Mouse (Mus musculus): ENCODE measurements around the gene Olfr1224-ps1. TPM values are rescaled to one million over a fixed set of nuclear protein-coding genes. Genes with fewer than 3 reads are reported as not detected.
"Not testable (repeated sequence)": the region's sequence is repeated elsewhere in the genome, so short reads cannot be mapped to it uniquely, and the experiment has no call there.

Olfr1224-ps1 gene
- not detected in 2 replicates for polyA plus RNA-seq (2015; fragmentation: Nextera tagmentation; extraction: Ambion mirVana)

- ATAC-seq (ENCODE audit: low read depth); H3K4me1 ChIP-seq (replicated peaks); H3K9me3 ChIP-seq; H3K27ac ChIP-seq (replicated peaks); H3K36me3 ChIP-seq; H3K27me3 ChIP-seq; H3K4me3 ChIP-seq; H3K9ac ChIP-seq; H3K4me2 ChIP-seq: not testable (repeated sequence)
- 92% methylated on average over 8 of the region's 8 CpGs for WGBS
Measured at GRCm38 (mm10) chr2:89163991-89164390, at the start of gene Olfr1224-ps1. Olfr1224-ps1 (minus strand) TSS chr2:89164091.

GRCm38 (mm10) chr2:89199948-89200347 is 36.1 kb upstream of the Olfr1224-ps1 start, which contains the start of gene Olfr1226:
Olfr1226 (minus strand) TSS chr2:89200048.
- ATAC-seq (ENCODE audit: low read depth): no peak
- H3K4me2 ChIP-seq: no peak within 1 kb of the TSS
- H3K36me3 ChIP-seq: no peaks in the 10 kb centered on the region
- no peak within 1 kb of the TSS for H3K4me3 ChIP-seq
- H3K27me3 ChIP-seq: no peaks in the 10 kb centered on the region
- WGBS: 61% methylated on average over 2 of the region's 2 CpGs
- no peak within 1 kb of the TSS for H3K27ac ChIP-seq (replicated peaks)
- no peak within 1 kb of the TSS for H3K9ac ChIP-seq
- no peaks in the 10 kb centered on the region for H3K4me1 ChIP-seq (replicated peaks)
- no peaks in the 10 kb centered on the region for H3K9me3 ChIP-seq

GRCm38 (mm10) chr2:89196325-89196982 is 32.6 kb upstream of the Olfr1224-ps1 start:
- Histone ChIP-seq H3K9me3 (no peaks in the 10 kb centered on the region), H3K4me3 (no peak overlapping the region), H3K4me1 (replicated peaks) (no peaks in the 10 kb centered on the region), H3K9ac (no peak overlapping the region), H3K36me3 (no peaks in the 10 kb centered on the region), H3K27ac (replicated peaks) (no peak overlapping the region), H3K4me2 (no peak overlapping the region), H3K27me3 (no peaks in the 10 kb centered on the region)
- WGBS: 92% methylated on average over 3 of the region's 3 CpGs
- no peak for ATAC-seq (ENCODE audit: low read depth)

GRCm38 (mm10) chr2:89174569-89174968 is 10.7 kb upstream of the Olfr1224-ps1 start, which contains the start of gene Olfr1225:
Olfr1225 (minus strand) TSS chr2:89174669.
- Histone ChIP-seq H3K36me3 (no peaks in the 10 kb centered on the region), H3K4me2 (no peak within 1 kb of the TSS), H3K9me3 (no peaks in the 10 kb centered on the region), H3K4me3 (no peak within 1 kb of the TSS), H3K9ac (no peak within 1 kb of the TSS), H3K27ac (replicated peaks) (no peak within 1 kb of the TSS), H3K27me3 (no peaks in the 10 kb centered on the region), H3K4me1 (replicated peaks) (no peaks in the 10 kb centered on the region)
- ATAC-seq (ENCODE audit: low read depth): no peak
- 90% methylated on average over 1 of the region's 1 CpGs for WGBS

- H3K4me3 ChIP-seq; H3K27me3 ChIP-seq; H3K36me3 ChIP-seq; H3K9ac ChIP-seq; H3K4me1 ChIP-seq (replicated peaks); H3K27ac ChIP-seq (replicated peaks); H3K4me2 ChIP-seq; H3K9me3 ChIP-seq; ATAC-seq (ENCODE audit: low read depth): not testable (repeated sequence)
- WGBS: 88% methylated on average over 4 of the region's 4 CpGs
Measured at GRCm38 (mm10) chr2:89164711-89165110, 820 bp upstream of the Olfr1224-ps1 start.

GRCm38 (mm10) chr2:89151460-89151859 is 12.4 kb downstream of the Olfr1224-ps1 start, which contains the start of gene Olfr1223:
Olfr1223 (minus strand) TSS chr2:89151560.
- Histone ChIP-seq H3K9me3 (no peaks in the 10 kb centered on the region), H3K9ac (no peak within 1 kb of the TSS), H3K4me1 (replicated peaks) (no peaks in the 10 kb centered on the region), H3K4me3 (no peak within 1 kb of the TSS), H3K27ac (replicated peaks) (no peak within 1 kb of the TSS), H3K27me3 (no peaks in the 10 kb centered on the region), H3K4me2 (no peak within 1 kb of the TSS), H3K36me3 (no peaks in the 10 kb centered on the region)
- WGBS: 76% methylated on average over 1 of the region's 1 CpGs
- no peak for ATAC-seq (ENCODE audit: low read depth)

GRCm38 (mm10) chr2:89132954-89133353 is 30.9 kb downstream of the Olfr1224-ps1 start, which contains the start of gene Olfr1222:
Olfr1222 (minus strand) TSS chr2:89133054.
- H3K4me1 ChIP-seq (replicated peaks): no peaks in the 10 kb centered on the region
- ATAC-seq (ENCODE audit: low read depth): no peak
- no peaks in the 10 kb centered on the region for H3K36me3 ChIP-seq
- no peak within 1 kb of the TSS for H3K27ac ChIP-seq (replicated peaks)
- H3K9ac ChIP-seq: no peak within 1 kb of the TSS
- H3K27me3 ChIP-seq: no peaks in the 10 kb centered on the region
- H3K9me3 ChIP-seq: no peaks in the 10 kb centered on the region
- H3K4me3 ChIP-seq: no peak within 1 kb of the TSS
- H3K4me2 ChIP-seq: no peak within 1 kb of the TSS
- 84% methylated on average over 3 of the region's 3 CpGs for WGBS

- Histone ChIP-seq H3K27me3 (no peaks in the 10 kb centered on the region), H3K4me3 (no peak within 1 kb of the TSS), H3K9ac (no peak within 1 kb of the TSS), H3K4me2 (no peak within 1 kb of the TSS), H3K9me3 (no peaks in the 10 kb centered on the region), H3K4me1 (replicated peaks) (no peaks in the 10 kb centered on the region), H3K27ac (replicated peaks) (no peak within 1 kb of the TSS), H3K36me3 (no peaks in the 10 kb centered on the region)
- no peak for ATAC-seq (ENCODE audit: low read depth)
- 91% methylated on average over 2 of the region's 2 CpGs for WGBS
Measured at GRCm38 (mm10) chr2:89117183-89117582, 46.7 kb downstream of the Olfr1224-ps1 start, which contains the start of gene Olfr1221. Olfr1221 (minus strand) TSS chr2:89117283.

GRCm38 (mm10) chr2:89106735-89107134 is 57.2 kb downstream of the Olfr1224-ps1 start, which contains the start of gene Olfr1220:
Olfr1220 (minus strand) TSS chr2:89106835.
- 82% methylated on average over 3 of the region's 3 CpGs for WGBS

GRCm38 (mm10) chr2:89105651-89106050 is 58.2 kb downstream of the Olfr1224-ps1 start:
- Histone ChIP-seq H3K36me3 (no peaks in the 10 kb centered on the region), H3K4me3 (no peak overlapping the region), H3K27ac (replicated peaks) (no peak overlapping the region), H3K9me3 (no peaks in the 10 kb centered on the region), H3K4me1 (replicated peaks) (no peaks in the 10 kb centered on the region), H3K9ac (no peak overlapping the region), H3K4me2 (no peak overlapping the region), H3K27me3 (no peaks in the 10 kb centered on the region)
- no peak for ATAC-seq (ENCODE audit: low read depth)

More at GRCm38 (mm10) chr2:89106735-89107134, 57.2 kb downstream of the Olfr1224-ps1 start, which contains the start of gene Olfr1220:
- Histone ChIP-seq H3K4me1 (replicated peaks) (no peaks in the 10 kb centered on the region), H3K36me3 (no peaks in the 10 kb centered on the region), H3K4me2 (no peak within 1 kb of the TSS), H3K4me3 (no peak within 1 kb of the TSS), H3K9ac (no peak within 1 kb of the TSS), H3K27ac (replicated peaks) (no peak within 1 kb of the TSS), H3K9me3 (no peaks in the 10 kb centered on the region), H3K27me3 (no peaks in the 10 kb centered on the region)
- ATAC-seq (ENCODE audit: low read depth): no peak

Data from neural tube, embryonic 13.5 days (tissue).